Mouse (Mus musculus) liver, embryonic 14.5 days (tissue): ENCODE results near the gene Gm21969.

Experiments
- CTCF ChIP-seq: IDR thresholded peaks from 2 replicates; pipeline ENCODE4 v1.5.1; 2016; ENCODE audit warnings: antibody characterized with exemption, low read depth, control low read depth
- EP300 ChIP-seq: IDR thresholded peaks from 2 replicates; pipeline ENCODE4 v1.6.1; 2016; ENCODE audit warnings: antibody characterized with exemption, low read depth

- TF ChIP-seq CTCF, result no peak
- no peak for TF ChIP-seq EP300
Measured at GRCm38 (mm10) chr4:139650086-139650743, 47.2 kb downstream of the Gm21969 start.
